Mouse (Mus musculus): ENCODE measurements at regions not wholly inside any gene's neighbourhood (a gene's known extent, or its start where the extent isn't known, plus 50 kb on each side); places are given as distances from the start of the nearest gene placed in this dataset.

DNA sequence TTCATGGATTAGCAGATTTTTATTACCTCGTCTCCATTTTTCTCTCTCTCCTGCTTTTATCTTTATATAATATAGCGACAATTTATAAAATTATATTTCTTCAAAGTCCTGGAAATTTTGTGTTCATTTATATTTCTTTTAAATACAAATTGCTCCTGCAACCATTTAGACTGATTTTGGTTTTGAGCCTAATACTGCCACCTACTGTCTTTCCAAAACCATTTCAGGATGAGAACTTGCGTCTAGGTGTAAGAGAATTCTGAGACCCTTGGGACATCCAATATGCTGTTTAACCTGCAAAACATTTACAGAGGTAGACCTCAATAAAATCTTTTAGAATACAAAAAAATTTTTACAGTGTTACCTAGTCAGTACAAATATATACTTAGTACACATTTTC lies 158.1 kb downstream of the Gm6377 start:
- Histone ChIP-seq H3K4me2 (ENCODE audit: low read depth, low read length) (no peak overlapping the region), H3K9ac (replicated peaks; ENCODE audit: low read depth, low read length) (no peak overlapping the region), H3K27ac (ENCODE audit: low read depth) (no peak overlapping the region), H3K36me3 (replicated peaks; ENCODE audit: control insufficient read depth, insufficient read depth, low read length) (no peaks in the 10 kb centered on the region), H3K4me3 (ENCODE audit: low read depth, low read length) (no peak overlapping the region), H3K27me3 (ENCODE audit: control insufficient read depth, insufficient read depth, low read length) (no peaks in the 10 kb centered on the region), H3K4me1 (ENCODE audit: control insufficient read depth, insufficient read depth) (no peaks in the 10 kb centered on the region), H3K9me3 (replicated peaks; ENCODE audit: control insufficient read depth, low read length) (no peaks in the 10 kb centered on the region)
- 27% methylated on average over 3 of the region's 3 CpGs for WGBS
- no peak for ATAC-seq (ENCODE audit: insufficient read depth, low read depth)
- no peak for DNase-seq (ENCODE audit: low spot score)
- TF ChIP-seq CTCF (IDR thresholded peaks at IDR 0.05; ENCODE audit: low read depth) (peak; percentile 19; the same call in 1 of the 2 replicates), EP300 (IDR thresholded peaks at IDR 0.05; ENCODE audit: low read depth) (no peak)

DNA sequence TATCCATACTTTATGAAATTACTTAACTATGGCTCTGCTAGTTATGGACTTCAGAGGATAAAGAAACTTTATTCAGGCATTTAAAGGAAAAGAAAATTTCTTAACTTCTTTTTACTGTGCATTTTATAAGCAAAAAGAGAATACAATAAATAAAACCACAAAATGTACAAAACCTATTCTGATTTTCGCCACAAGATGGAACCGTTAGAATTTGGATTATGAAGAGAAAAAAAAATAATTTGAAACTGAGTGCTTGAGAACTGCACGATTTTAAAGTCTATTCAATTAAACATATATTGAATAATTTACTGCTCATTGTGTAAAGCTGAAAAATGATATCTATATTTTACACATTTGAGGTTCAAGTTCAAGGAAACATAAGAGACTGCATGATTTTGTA lies 196.4 kb downstream of the Gm6377 start:
- WGBS, result 38% methylated on average over 3 of the region's 3 CpGs
- ATAC-seq (ENCODE audit: insufficient read depth, low read depth) (no peak), DNase-seq (ENCODE audit: low spot score) (no peak)
- Histone ChIP-seq H3K4me3 (ENCODE audit: low read depth, low read length) (no peak overlapping the region), H3K4me2 (ENCODE audit: low read depth, low read length) (no peak overlapping the region), H3K36me3 (replicated peaks; ENCODE audit: control insufficient read depth, insufficient read depth, low read length) (no peaks in the 10 kb centered on the region), H3K27me3 (ENCODE audit: control insufficient read depth, insufficient read depth, low read length) (no peaks in the 10 kb centered on the region), H3K9me3 (replicated peaks; ENCODE audit: control insufficient read depth, low read length) (no peaks in the 10 kb centered on the region), H3K4me1 (ENCODE audit: control insufficient read depth, insufficient read depth) (no peaks in the 10 kb centered on the region), H3K9ac (replicated peaks; ENCODE audit: low read depth, low read length) (no peak overlapping the region), H3K27ac (ENCODE audit: low read depth) (no peak overlapping the region)
- no peak for TF ChIP-seq CTCF (IDR thresholded peaks at IDR 0.05; ENCODE audit: low read depth)
- TF ChIP-seq EP300 (IDR thresholded peaks at IDR 0.05; ENCODE audit: low read depth), result no peak

DNA sequence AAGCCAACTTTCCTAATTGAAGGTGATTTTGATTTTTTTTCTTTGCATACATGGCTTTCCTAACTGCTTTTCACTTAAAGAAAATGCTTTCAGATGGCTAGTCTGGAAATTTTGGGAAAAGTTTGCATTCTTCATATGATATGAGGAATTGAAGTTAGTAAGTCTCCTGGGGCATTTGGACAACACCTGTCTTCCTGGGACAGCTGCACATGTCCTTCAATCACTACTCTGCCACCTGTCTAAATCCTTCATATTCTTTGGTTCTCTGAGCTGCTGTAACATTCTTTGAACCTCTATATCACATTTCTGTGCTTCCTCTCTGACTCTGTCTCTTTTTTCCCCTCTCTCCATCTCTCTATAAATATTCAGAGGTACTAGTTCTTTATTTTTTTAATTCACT lies 246.4 kb downstream of the Gm6377 start:
- no peak for TF ChIP-seq CTCF (IDR thresholded peaks at IDR 0.05; ENCODE audit: low read depth)
- TF ChIP-seq EP300 (IDR thresholded peaks at IDR 0.05; ENCODE audit: low read depth), result no peak
- Histone ChIP-seq H3K9me3 (replicated peaks; ENCODE audit: control insufficient read depth, low read length) (no peaks in the 10 kb centered on the region), H3K9ac (replicated peaks; ENCODE audit: low read depth, low read length) (no peak overlapping the region), H3K27me3 (ENCODE audit: control insufficient read depth, insufficient read depth, low read length) (no peaks in the 10 kb centered on the region), H3K36me3 (replicated peaks; ENCODE audit: control insufficient read depth, insufficient read depth, low read length) (no peaks in the 10 kb centered on the region), H3K4me3 (ENCODE audit: low read depth, low read length) (no peak overlapping the region), H3K4me2 (ENCODE audit: low read depth, low read length) (no peak overlapping the region), H3K27ac (ENCODE audit: low read depth) (no peak overlapping the region), H3K4me1 (ENCODE audit: control insufficient read depth, insufficient read depth) (no peaks in the 10 kb centered on the region)
- ATAC-seq (ENCODE audit: insufficient read depth, low read depth), result no peak
- DNase-seq (ENCODE audit: low spot score), result no peak
